Mouse (Mus musculus) stomach, postnatal 0 days (tissue): Measurements from ENCODE around the gene Hivep2. TPM values are rescaled to one million over a fixed set of nuclear protein-coding genes. Genes with fewer than 3 reads are reported as not detected.

Experiments used
- ATAC-seq: fragments of 200-750 bp; cut with Nextera tagmentation; 2 replicates; pipeline ENCODE4 v1.8.0; 2017; ENCODE audit not compliant: low FRiP score, low TSS enrichment
- DNase-seq: peaks from one replicate; pipeline ENCODE4 v3.0.0-alpha.2; 2016; ENCODE audit warnings: low spot score
- H3K27ac ChIP-seq: fragments of 300-500 bp; sonication (generic); replicated peaks from 2 replicates; pipeline ENCODE4 v1.5.1; 2014; ENCODE audit warnings: mild to moderate bottlenecking, control low read depth
- H3K27me3 ChIP-seq: fragments of 300-500 bp; sonication (generic); 2 replicates; pipeline ENCODE4 v1.6.1; 2014; ENCODE audit warnings: low read length; ENCODE audit not compliant: control insufficient read depth, insufficient read depth
- H3K36me3 ChIP-seq: fragments of 300-500 bp; sonication (generic); 2 replicates; pipeline ENCODE4 v1.6.1; 2014; ENCODE audit warnings: low read length, mixed read lengths; ENCODE audit not compliant: control insufficient read depth, insufficient read depth
- H3K4me1 ChIP-seq: fragments of 300-500 bp; sonication (generic); replicated peaks from 2 replicates; pipeline ENCODE4 v1.6.1; 2014; ENCODE audit warnings: antibody characterized with exemption; ENCODE audit not compliant: control insufficient read depth, insufficient read depth
- H3K4me2 ChIP-seq: fragments of 300-500 bp; sonication (generic); replicated peaks from 2 replicates; pipeline ENCODE4 v1.6.1; 2014; ENCODE audit warnings: low read depth, mild to moderate bottlenecking, control low read depth, moderate library complexity
- H3K4me3 ChIP-seq: fragments of 300-500 bp; sonication (generic); 2 replicates; pipeline ENCODE4 v1.5.1; 2014; ENCODE audit warnings: low read depth, low read length, control low read depth
- H3K9ac ChIP-seq: fragments of 300-500 bp; sonication (generic); 2 replicates; pipeline ENCODE4 v1.6.1; 2014; ENCODE audit warnings: mild to moderate bottlenecking, low read length, control low read depth, mixed read lengths
- H3K9me3 ChIP-seq: fragments of 300-500 bp; sonication (generic); 2 replicates; pipeline ENCODE4 v1.6.1; 2016; ENCODE audit warnings: low read length; ENCODE audit not compliant: control insufficient read depth
- CTCF ChIP-seq: IDR thresholded peaks from 2 replicates; pipeline ENCODE4 v1.5.1; 2016; ENCODE audit warnings: antibody characterized with exemption, low read depth, mild to moderate bottlenecking, moderate library complexity
- EP300 ChIP-seq: optimal IDR thresholded peaks from 2 replicates; pipeline ENCODE3; 2016; ENCODE audit warnings: antibody characterized with exemption
- WGBS: fragments of 180-500 bp; shearing (Covaris S2); extraction: QIAGEN DNeasy Blood & Tissue Kit; methylation state at CpG from one replicate; pipeline ENCODE4 v1.1.7; 2014; 5-methylcytosine and 5-hydroxymethylcytosine counted together
- polyA plus RNA-seq: library from polyadenylated mRNA; unstranded; fragments of >200 nt; fragmentation: Nextera tagmentation; extraction: Ambion mirVana; gene quantifications from 2 replicates; pipeline ENCODE4 v1.2.1, GENCODE M21; 2015

Hivep2 gene
- polyA plus RNA-seq, 1 experiment from 2014 or later: 3.1 TPM

- WGBS: 74% methylated on average over 2 of the region's 2 CpGs
- no peak overlapping the region for H3K4me3 ChIP-seq
- no peak overlapping the region for H3K27ac ChIP-seq
- no peak for DNase-seq
- peaks cover 7% of the 10 kb centered on the region; the same call in 1 of the 2 replicates for H3K4me1 ChIP-seq
- H3K4me2 ChIP-seq: no peak overlapping the region
- H3K36me3 ChIP-seq: 0 out of 2 replicates have a peak, but pooled peaks cover 2% of the 10 kb centered on the region
- no peak overlapping the region for H3K9ac ChIP-seq
- no peak for ATAC-seq
- TF ChIP-seq EP300 (no peak), CTCF (no peak)
- no peaks in the 10 kb centered on the region for H3K27me3 ChIP-seq
- H3K9me3 ChIP-seq: no peaks in the 10 kb centered on the region
These were observed 20.7 kb downstream of the Hivep2 start for GRCm38 (mm10) chr10:13986539-13986938.

GRCm38 (mm10) chr10:13987336-13987735 is 21.5 kb downstream of the Hivep2 start:
- DNase-seq: no peak
- no peak overlapping the region for H3K4me2 ChIP-seq
- H3K9ac ChIP-seq: no peak overlapping the region
- 46% methylated on average over 3 of the region's 3 CpGs for WGBS
- ATAC-seq: no peak
- H3K27me3 ChIP-seq: no peaks in the 10 kb centered on the region
- H3K4me3 ChIP-seq: no peak overlapping the region
- H3K9me3 ChIP-seq: no peaks in the 10 kb centered on the region
- H3K36me3 ChIP-seq: 0 out of 2 replicates have a peak, but pooled peaks cover 2% of the 10 kb centered on the region
- TF ChIP-seq CTCF (no peak), EP300 (no peak)
- no peak overlapping the region for H3K27ac ChIP-seq
- H3K4me1 ChIP-seq: peaks cover 7% of the 10 kb centered on the region; the same call in 1 of the 2 replicates

GRCm38 (mm10) chr10:13988280-13988679 is 22.4 kb downstream of the Hivep2 start:
- Histone ChIP-seq H3K9me3 (no peaks in the 10 kb centered on the region), H3K27ac (no peak overlapping the region), H3K36me3 (0 out of 2 replicates have a peak, but pooled peaks cover 2% of the 10 kb centered on the region), H3K4me1 (peaks cover 4% of the 10 kb centered on the region; the same call in 1 of the 2 replicates), H3K27me3 (no peaks in the 10 kb centered on the region), H3K4me3 (no peak overlapping the region), H3K9ac (no peak overlapping the region), H3K4me2 (no peak overlapping the region)
- WGBS: 69% methylated on average over 9 of the region's 9 CpGs
- TF ChIP-seq CTCF: no peak
- no peak for TF ChIP-seq EP300
- no peak for ATAC-seq
- DNase-seq: no peak

- TF ChIP-seq EP300 (no peak), CTCF (no peak)
- ATAC-seq (no peak), DNase-seq (no peak)
- Histone ChIP-seq H3K4me1 (0 out of 2 replicates have a peak, but pooled peaks cover under 1% of the 10 kb centered on the region), H3K9ac (no peak overlapping the region), H3K36me3 (0 out of 2 replicates have a peak, but pooled peaks cover 2% of the 10 kb centered on the region), H3K27ac (no peak overlapping the region), H3K9me3 (no peaks in the 10 kb centered on the region), H3K27me3 (no peaks in the 10 kb centered on the region), H3K4me3 (no peak overlapping the region), H3K4me2 (no peak overlapping the region)
- WGBS: 86% methylated on average over 4 of the region's 4 CpGs
These were observed 22.9 kb downstream of the Hivep2 start for GRCm38 (mm10) chr10:13988757-13989156.

- Histone ChIP-seq H3K36me3 (0 out of 2 replicates have a peak, but pooled peaks cover 2% of the 10 kb centered on the region), H3K9ac (no peak overlapping the region), H3K4me3 (no peak overlapping the region), H3K4me2 (no peak overlapping the region), H3K4me1 (no peaks in the 10 kb centered on the region), H3K27ac (no peak overlapping the region), H3K27me3 (no peaks in the 10 kb centered on the region), H3K9me3 (no peaks in the 10 kb centered on the region)
- 84% methylated on average over 2 of the region's 2 CpGs for WGBS
- no peak for TF ChIP-seq CTCF
- no peak for TF ChIP-seq EP300
- DNase-seq (no peak), ATAC-seq (no peak)
These were observed 25.0 kb downstream of the Hivep2 start for GRCm38 (mm10) chr10:13990842-13991241.

GRCm38 (mm10) chr10:13993411-13993810 is 27.5 kb downstream of the Hivep2 start:
- H3K4me2 ChIP-seq: no peak overlapping the region
- H3K9me3 ChIP-seq: no peaks in the 10 kb centered on the region
- no peaks in the 10 kb centered on the region for H3K4me1 ChIP-seq
- TF ChIP-seq CTCF (no peak), EP300 (no peak)
- no peak overlapping the region for H3K27ac ChIP-seq
- H3K36me3 ChIP-seq: 0 out of 2 replicates have a peak, but pooled peaks cover 2% of the 10 kb centered on the region
- no peaks in the 10 kb centered on the region for H3K27me3 ChIP-seq
- H3K9ac ChIP-seq: no peak overlapping the region
- DNase-seq: no peak
- no peak overlapping the region for H3K4me3 ChIP-seq
- ATAC-seq: no peak
- 85% methylated on average over 6 of the region's 6 CpGs for WGBS
